Mouse (Mus musculus) liver, embryonic 11.5 days (tissue): ENCODE measurements around the gene Ddx17. TPM values are rescaled to one million over a fixed set of nuclear protein-coding genes. Genes with fewer than 3 reads are reported as not detected.

Experiments used
- ATAC-seq: fragments of 200-750 bp; cut with Nextera tagmentation; replicated peaks from 2 replicates; pipeline ENCODE4 v1.8.0; 2017; ENCODE audit warnings: moderate number of reproducible peaks, mild to moderate bottlenecking, moderate TSS enrichment, moderate library complexity; ENCODE audit not compliant: low FRiP score
- DNase-seq: peaks from one replicate; pipeline ENCODE4 v3.0.0-alpha.2; 2017; ENCODE audit warnings: low spot score
- H3K27ac ChIP-seq: fragments of 300-500 bp; sonication (generic); 2 replicates; pipeline ENCODE4 v1.5.1; 2014; ENCODE audit warnings: mild to moderate bottlenecking, low read depth, low read length, control low read depth
- H3K27me3 ChIP-seq: fragments of 300-500 bp; sonication (generic); replicated peaks from 2 replicates; pipeline ENCODE4 v1.6.1; 2014; ENCODE audit warnings: low read length, mixed read lengths; ENCODE audit not compliant: control insufficient read depth, insufficient read depth
- H3K36me3 ChIP-seq: fragments of 300-500 bp; sonication (generic); 2 replicates; pipeline ENCODE4 v1.6.1; 2014; ENCODE audit warnings: mild to moderate bottlenecking, low read length, moderate library complexity, mixed read lengths; ENCODE audit not compliant: control insufficient read depth, insufficient read depth
- H3K4me1 ChIP-seq: fragments of 300-500 bp; sonication (generic); replicated peaks from 2 replicates; pipeline ENCODE4 v1.6.1; 2014; ENCODE audit warnings: low read length, mixed read lengths; ENCODE audit not compliant: control insufficient read depth, insufficient read depth
- H3K4me2 ChIP-seq: fragments of 300-500 bp; sonication (generic); 2 replicates; pipeline ENCODE4 v1.6.1; 2014; ENCODE audit warnings: mild to moderate bottlenecking, control low read depth, moderate library complexity
- H3K4me3 ChIP-seq: fragments of 300-500 bp; sonication (generic); 2 replicates; pipeline ENCODE4 v1.5.1; 2014; ENCODE audit warnings: low read depth, low read length, control low read depth
- H3K9ac ChIP-seq: fragments of 300-500 bp; sonication (generic); 2 replicates; pipeline ENCODE4 v1.6.1; 2014; ENCODE audit warnings: low read depth, low read length, control low read depth
- H3K9me3 ChIP-seq: fragments of 300-500 bp; sonication (generic); 2 replicates; pipeline ENCODE4 v1.6.1; 2016; ENCODE audit warnings: low read length, inconsistent platforms, mixed read lengths; ENCODE audit not compliant: control insufficient read depth
- WGBS: fragments of 180-500 bp; shearing (Covaris S2); extraction: QIAGEN DNeasy Blood & Tissue Kit; methylation state at CpG from one replicate; pipeline ENCODE4 v1.1.7; 2014; 5-methylcytosine and 5-hydroxymethylcytosine counted together
- microRNA-seq: library from miRNA; unstranded; fragments of <30 nt; microRNA quantifications from one replicate; pipeline ENCODE4, GENCODE M21; 2017; ENCODE audit warnings: borderline number of aligned reads
- polyA plus RNA-seq: library from polyadenylated mRNA; unstranded; fragments of >200 nt; fragmentation: Nextera tagmentation; extraction: Ambion mirVana; gene quantifications from 2 replicates; pipeline ENCODE4 v1.2.1, GENCODE M21; 2014

The Ddx17 gene
- polyA plus RNA-seq, 1 experiment from 2014 or later: 54.2 TPM

- Histone ChIP-seq H3K4me3 (no peak overlapping the region), H3K4me2 (no peak overlapping the region), H3K27ac (no peak overlapping the region), H3K9ac (no peak overlapping the region), H3K27me3 (peaks cover 92% of the 10 kb centered on the region), H3K36me3 (no peaks in the 10 kb centered on the region), H3K4me1 (0 out of 2 replicates have a peak, but pooled peaks cover 2% of the 10 kb centered on the region), H3K9me3 (no peaks in the 10 kb centered on the region)
- 20% methylated on average over 18 of the region's 18 CpGs for WGBS
- DNase-seq: no peak
- ATAC-seq: no peak
Measured at GRCm38 (mm10) chr15:79502891-79503341, 43.6 kb downstream of the Ddx17 start.

DNA sequence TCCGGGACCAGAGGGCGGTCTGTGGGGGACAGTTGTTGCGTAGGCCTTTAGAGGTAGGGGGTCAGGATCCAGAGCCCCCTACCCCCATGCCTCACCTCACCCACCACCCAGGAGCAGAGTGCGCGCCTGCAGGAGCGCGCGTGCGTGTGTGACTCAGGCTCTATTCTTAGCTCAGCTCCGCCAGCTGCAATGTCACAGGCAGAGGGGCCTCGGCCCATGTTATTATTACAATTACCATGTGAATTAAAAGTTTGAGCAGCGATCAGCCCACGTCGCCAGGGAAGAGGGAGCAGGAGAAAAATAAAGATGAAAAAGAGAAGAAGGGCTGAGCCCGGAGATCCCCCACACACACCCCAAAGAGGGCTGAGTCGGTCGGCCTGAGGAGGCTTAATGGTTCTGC is 46.4 kb downstream of the Ddx17 start:
- H3K4me2 ChIP-seq: no peak overlapping the region

GRCm38 (mm10) chr15:79493527-79493926 is 53.0 kb downstream of the Ddx17 start:
- H3K9ac ChIP-seq: no peak overlapping the region
- no peak overlapping the region for H3K4me2 ChIP-seq
- H3K27me3 ChIP-seq: peaks cover 44% of the 10 kb centered on the region

More for the DNA sequence above, 46.4 kb downstream of the Ddx17 start:
- no peak overlapping the region for H3K27ac ChIP-seq
- H3K36me3 ChIP-seq: no peaks in the 10 kb centered on the region
- H3K27me3 ChIP-seq: peaks cover 68% of the 10 kb centered on the region
- H3K9ac ChIP-seq: no peak overlapping the region
- DNase-seq (no peak), ATAC-seq (no peak)
- no peak overlapping the region for H3K4me3 ChIP-seq
- H3K9me3 ChIP-seq: no peaks in the 10 kb centered on the region
- H3K4me1 ChIP-seq: no peaks in the 10 kb centered on the region
- 75% methylated on average over 17 of the region's 17 CpGs for WGBS

GRCm38 (mm10) chr15:79489463-79489862 is 57.1 kb downstream of the Ddx17 start:
- Histone ChIP-seq H3K4me1 (no peaks in the 10 kb centered on the region), H3K36me3 (no peaks in the 10 kb centered on the region), H3K9me3 (no peaks in the 10 kb centered on the region), H3K9ac (no peak overlapping the region), H3K27me3 (peaks cover 31% of the 10 kb centered on the region), H3K4me3 (no peak overlapping the region), H3K27ac (no peak overlapping the region), H3K4me2 (no peak overlapping the region)
- 67% methylated on average over 11 of the region's 11 CpGs for WGBS
- ATAC-seq: no peak
- DNase-seq: no peak

More at GRCm38 (mm10) chr15:79493527-79493926, 53.0 kb downstream of the Ddx17 start:
- Histone ChIP-seq H3K36me3 (no peaks in the 10 kb centered on the region), H3K4me3 (no peak overlapping the region), H3K4me1 (no peaks in the 10 kb centered on the region), H3K27ac (no peak overlapping the region), H3K9me3 (no peaks in the 10 kb centered on the region)
- DNase-seq (no peak), ATAC-seq (no peak)
- WGBS: 50% methylated on average over 18 of the region's 18 CpGs

DNA sequence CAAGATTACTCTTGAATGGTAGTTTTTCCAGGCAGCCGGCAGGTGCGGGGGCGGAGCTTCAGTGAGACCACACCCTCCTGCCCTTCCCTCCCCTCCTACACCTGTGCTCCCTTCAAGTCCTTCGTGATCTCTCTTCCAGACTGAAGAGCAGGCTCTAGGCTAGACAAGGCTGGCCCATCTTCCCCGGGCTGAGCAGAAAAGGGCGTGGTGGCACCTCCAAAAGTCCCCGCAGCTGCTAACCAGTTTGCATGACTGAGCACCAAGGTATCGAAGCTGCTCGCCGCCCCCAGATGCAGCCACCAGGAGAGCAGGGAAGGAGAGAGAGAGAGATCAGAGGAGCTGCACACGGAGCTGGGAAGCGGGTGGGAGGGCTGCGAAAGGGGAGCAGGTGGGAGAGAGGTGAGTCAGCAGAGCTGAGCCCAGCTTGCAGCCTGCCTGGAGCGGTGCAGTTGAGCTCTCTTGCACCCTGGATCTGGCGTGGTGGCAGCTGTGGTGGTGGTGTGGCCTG is 65.3 kb downstream of the Ddx17 start:
- no peak for DNase-seq
- Histone ChIP-seq H3K9me3 (no peaks in the 10 kb centered on the region), H3K27ac (no peak overlapping the region), H3K9ac (no peak overlapping the region), H3K4me2 (no peak overlapping the region), H3K36me3 (no peaks in the 10 kb centered on the region), H3K4me3 (no peak overlapping the region), H3K4me1 (no peaks in the 10 kb centered on the region), H3K27me3 (peaks cover 34% of the 10 kb centered on the region)
- ATAC-seq: no peak
- 18% methylated on average over 15 of the region's 15 CpGs for WGBS

Small RNA genes lying within 50 kb of the gene (microRNA-seq; reads per million reads assigned to microRNA genes)
- not detected for gene Gm27903

Other genes with a start within 250 kb of the Ddx17 start
- gene Pla2g6, start 218.4 kb downstream of the Ddx17 start, polyA plus RNA-seq: 27.7 and 28.1 TPM in 2 replicates
- gene Maff, start 200.1 kb downstream of the Ddx17 start, polyA plus RNA-seq: 3.1 and 3.5 TPM in 2 replicates
- 36.4 and 38.8 TPM in 2 replicates for gene Tmem184b, start 143.2 kb downstream of the Ddx17 start, polyA plus RNA-seq
- 39.2 and 42.5 TPM in 2 replicates for gene Csnk1e, start 91.2 kb downstream of the Ddx17 start, polyA plus RNA-seq
- gene Kcnj4, start 41.5 kb downstream of the Ddx17 start, polyA plus RNA-seq: not detected in 2 replicates
- gene Kdelr3, start 30.3 kb downstream of the Ddx17 start, polyA plus RNA-seq: 9.0 and 10.8 TPM in 2 replicates
- gene Dmc1, start 58.4 kb upstream of the Ddx17 start, polyA plus RNA-seq: 0.88 and 0.94 TPM in 2 replicates
- 0.32 and 0.74 TPM in 2 replicates for gene Fam227a, start 112.2 kb upstream of the Ddx17 start, polyA plus RNA-seq
- 32.9 and 34.1 TPM in 2 replicates for gene Cby1, start 112.5 kb upstream of the Ddx17 start, polyA plus RNA-seq
- gene Tomm22, start 124.1 kb upstream of the Ddx17 start, polyA plus RNA-seq: 306 and 326 TPM in 2 replicates
- 25.9 and 28.3 TPM in 2 replicates for gene Josd1, start 141.2 kb upstream of the Ddx17 start, polyA plus RNA-seq
- gene Gtpbp1, start 144.1 kb upstream of the Ddx17 start, polyA plus RNA-seq: 58.8 and 61.8 TPM in 2 replicates
- gene Sun2, start 195.8 kb upstream of the Ddx17 start, polyA plus RNA-seq: 2.2 and 2.5 TPM in 2 replicates
- gene Dnal4, start 231.1 kb upstream of the Ddx17 start, polyA plus RNA-seq: 25.0 and 28.6 TPM in 2 replicates